Mouse (Mus musculus): ENCODE results near the gene Inpp4a.

Inpp4a gene

GRCm38 (mm10) chr1:37299540-37300491 lies at the start of gene Inpp4a:
Gene Inpp4a, plus strand, starts transcription at chr1:37299865.
- DNase-seq = peak; percentile 93 to 97

GRCm38 (mm10) chr1:37250643-37251310 lies 48.9 kb upstream of the Inpp4a start:
- DNase-seq = peak; percentile 59 to 67

- DNase-seq = no peak
Measured at GRCm38 (mm10) chr1:37258443-37258842, 41.2 kb upstream of the Inpp4a start.

GRCm38 (mm10) chr1:37272464-37272863 lies 27.2 kb upstream of the Inpp4a start:
- peak; percentile 42 to 46 for DNase-seq

- DNase-seq = no peak
Measured at GRCm38 (mm10) chr1:37286556-37286955, 13.1 kb upstream of the Inpp4a start.

DNA sequence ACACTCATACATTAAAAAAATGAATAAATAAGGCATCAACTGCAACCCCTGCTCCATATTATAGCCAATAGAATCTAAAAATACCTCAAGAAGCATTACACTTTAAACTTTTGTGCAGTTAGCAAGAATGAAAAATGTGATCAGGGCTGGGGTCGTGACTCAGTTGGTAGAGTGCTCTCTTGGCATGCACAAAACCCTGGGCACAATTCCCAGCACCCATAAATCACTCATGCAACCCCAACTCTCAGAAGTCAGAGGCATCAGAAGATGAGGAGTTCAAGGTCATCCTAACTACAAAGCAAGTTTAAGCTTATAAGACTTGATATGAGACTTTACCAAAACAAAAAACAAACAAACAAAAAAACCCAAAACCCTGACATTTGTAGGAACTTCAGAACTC lies 11.9 kb upstream of the Inpp4a start:
- no peak for DNase-seq

- no peak for DNase-seq
Measured at GRCm38 (mm10) chr1:37288181-37288935, 11.3 kb upstream of the Inpp4a start.

DNA sequence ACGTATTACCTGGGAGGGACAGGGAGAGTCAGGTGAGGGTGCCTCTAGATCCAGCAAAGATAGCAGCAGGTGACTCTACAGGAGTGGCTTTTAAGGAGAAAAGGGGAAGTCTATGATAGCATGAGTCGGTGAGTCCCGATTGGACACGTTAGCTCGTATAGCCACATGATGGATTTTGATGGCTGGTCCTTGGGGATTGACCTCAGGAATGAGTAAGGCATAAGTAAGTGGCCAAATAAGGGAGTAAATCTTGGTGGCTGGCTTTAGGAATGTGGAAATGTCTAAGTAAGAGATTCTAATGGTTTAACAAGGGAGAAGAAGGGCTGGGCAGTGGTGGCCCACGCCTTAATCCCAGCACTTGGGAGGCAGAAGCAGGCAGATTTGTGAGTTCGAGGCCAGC lies 10.7 kb upstream of the Inpp4a start:
- DNase-seq = no peak

GRCm38 (mm10) chr1:37296414-37296813 lies 3.3 kb upstream of the Inpp4a start:
- no peak for DNase-seq

GRCm38 (mm10) chr1:37298904-37299303 lies 761 bp upstream of the Inpp4a start:
- DNase-seq = no peak

GRCm38 (mm10) chr1:37300650-37301049 lies 985 bp downstream of the Inpp4a start:
- DNase-seq = peak in 1 of 2 experiments; percentile 28

DNA sequence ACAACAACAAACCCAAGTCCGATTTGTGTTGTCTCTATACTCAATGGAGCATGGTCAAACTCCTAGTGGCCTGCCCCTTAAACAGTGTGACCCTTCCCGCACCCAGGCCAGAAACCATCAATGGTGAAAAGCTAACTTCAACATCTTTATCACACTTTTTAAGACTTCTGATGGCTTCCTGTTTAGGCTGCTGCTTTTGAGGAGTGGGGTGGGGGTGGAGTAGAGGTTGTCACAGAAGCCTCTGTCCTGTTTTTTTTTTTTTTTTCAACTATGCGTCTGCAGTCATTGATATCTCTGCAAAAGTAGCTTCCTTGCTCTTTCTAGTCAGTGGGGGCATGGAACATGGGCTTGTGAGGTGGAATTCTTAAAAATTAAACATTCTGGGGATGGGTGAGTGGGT lies 3.1 kb downstream of the Inpp4a start:
- DNase-seq = no peak

DNA sequence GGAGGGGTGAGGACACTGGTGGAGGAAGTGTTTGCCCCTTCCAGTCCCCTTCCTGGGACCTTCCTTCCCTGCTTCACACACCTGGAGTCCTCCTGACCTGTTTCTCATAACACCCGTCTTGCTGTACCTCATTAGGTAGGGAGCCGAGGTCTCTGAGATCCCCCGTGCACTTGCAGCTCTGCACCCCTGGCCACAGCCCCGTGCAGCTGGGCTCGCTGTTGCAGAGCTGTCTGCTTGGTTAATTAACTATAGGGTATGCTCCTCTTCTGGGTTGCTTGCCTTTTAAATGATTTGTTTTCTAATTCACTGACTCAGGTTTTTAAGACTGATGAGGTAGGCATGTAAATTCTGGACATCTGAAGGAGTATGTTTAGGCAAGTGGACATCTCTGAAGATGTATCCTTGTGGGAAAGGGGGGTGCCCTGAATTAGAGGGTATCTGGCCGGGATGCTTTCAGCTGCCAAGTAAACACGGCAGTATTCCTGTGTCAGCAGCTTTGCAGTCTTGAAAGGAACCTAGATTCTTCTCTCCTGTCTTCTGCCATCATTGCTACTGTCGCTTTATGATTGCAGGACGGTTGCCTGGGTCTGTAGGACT lies 6.1 kb downstream of the Inpp4a start:
- DNase-seq = no peak

DNA sequence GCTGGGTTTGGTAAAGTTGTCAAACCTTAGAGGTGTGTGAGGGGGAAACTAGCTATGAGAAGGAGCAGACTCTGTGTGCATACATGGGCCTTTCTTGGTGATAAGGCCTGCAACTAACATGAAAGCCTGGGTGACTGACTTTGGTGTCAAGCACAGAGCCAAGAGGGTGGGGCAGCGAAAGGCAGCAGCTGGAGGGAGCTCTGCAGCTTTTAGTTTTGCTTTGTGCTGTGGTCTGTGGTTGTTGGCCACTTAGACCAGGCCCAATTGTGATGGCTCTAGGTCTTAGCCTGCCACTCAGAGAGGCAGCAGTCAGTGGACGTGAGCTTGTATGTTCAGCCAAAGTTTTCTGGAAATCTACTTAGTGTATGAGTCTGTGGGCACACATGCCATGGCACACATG lies 7.9 kb downstream of the Inpp4a start:
- no peak for DNase-seq

DNA sequence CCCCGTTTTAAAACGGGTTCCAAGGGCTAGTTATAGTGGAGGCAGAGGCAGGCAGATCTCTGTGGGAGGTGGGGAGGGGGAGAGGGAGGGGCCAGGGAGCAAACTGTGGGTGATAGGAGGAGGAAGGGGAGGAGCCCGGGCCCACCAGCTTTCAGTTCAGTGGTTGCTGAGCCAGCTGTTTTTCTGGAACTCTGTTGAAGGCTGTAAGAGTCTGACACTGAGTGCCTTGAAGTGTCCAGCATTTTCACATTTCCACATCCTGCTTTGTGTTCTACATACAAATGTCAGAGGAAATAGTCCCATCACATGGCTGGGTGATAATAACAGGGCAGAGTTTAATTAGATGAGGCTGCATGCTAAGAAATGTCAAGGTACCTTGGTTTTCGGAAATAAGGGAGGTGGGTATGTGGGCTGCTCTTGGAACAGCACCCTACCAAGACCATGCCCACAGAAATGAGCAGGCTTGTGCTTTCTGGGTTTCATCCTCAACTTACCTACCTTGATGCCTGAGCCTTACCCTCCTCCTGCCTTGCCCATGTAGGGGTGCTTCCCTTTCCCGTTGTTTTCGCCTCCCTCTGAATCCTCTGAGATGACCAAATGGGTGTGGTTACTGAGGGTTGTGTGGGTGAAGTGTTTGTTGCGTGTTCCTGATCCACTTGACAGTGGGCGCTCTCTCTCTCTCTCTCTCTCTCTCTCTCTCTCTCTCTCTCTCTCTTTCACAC lies 8.5 kb downstream of the Inpp4a start:
- peak in 1 of 2 experiments; percentile 7 for DNase-seq

DNA sequence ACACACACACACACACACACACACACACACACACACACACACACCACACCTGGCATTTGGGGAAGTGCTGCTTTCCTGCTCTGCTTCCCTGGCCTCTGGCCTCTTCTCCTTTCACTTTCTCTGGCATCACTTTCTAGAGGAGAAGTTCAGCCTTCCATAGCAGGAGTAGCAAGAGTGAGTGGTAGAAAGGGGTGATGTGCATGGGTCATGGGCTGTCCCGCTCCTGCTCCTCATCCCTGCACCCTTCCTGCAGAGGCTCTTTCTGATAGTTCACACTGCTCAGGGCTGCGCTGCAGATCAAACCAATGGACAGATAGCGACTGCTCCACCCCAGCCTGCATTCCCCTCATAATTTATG lies 9.1 kb downstream of the Inpp4a start:
- no peak for DNase-seq

DNA sequence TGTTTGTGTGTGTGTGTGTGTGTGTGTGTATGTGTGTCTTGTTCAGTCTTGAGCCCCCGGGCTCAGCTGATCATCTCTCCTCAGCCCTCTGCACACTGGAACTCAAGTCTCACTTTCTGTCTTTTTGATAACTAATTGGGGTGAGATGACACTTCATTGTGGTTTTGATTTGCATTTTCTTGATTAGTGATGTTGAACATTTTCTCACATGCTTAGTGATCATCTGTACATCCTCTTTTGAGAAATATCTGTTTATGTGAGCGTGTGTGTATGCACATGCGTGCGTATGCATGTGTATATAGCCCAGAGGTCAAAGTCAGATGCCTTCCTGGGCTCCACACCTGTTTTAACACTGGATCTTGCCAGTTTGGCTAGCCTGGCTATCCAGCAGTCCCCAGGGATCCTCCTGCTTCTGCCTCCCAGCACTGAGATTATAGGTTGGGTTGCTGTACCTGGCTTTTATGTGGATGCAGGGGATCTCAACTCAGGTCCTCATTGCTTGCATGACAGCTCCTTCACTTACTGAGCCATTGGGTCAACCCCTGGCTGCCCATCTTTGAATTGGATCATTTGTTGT lies 10.4 kb downstream of the Inpp4a start:
- DNase-seq = no peak

GRCm38 (mm10) chr1:37314338-37314737 lies 14.7 kb downstream of the Inpp4a start:
- no peak for DNase-seq

- peak; percentile 54 to 55 for DNase-seq
Measured at GRCm38 (mm10) chr1:37317644-37318285, 18.1 kb downstream of the Inpp4a start.

GRCm38 (mm10) chr1:37318558-37318957 lies 18.9 kb downstream of the Inpp4a start:
- no peak for DNase-seq

GRCm38 (mm10) chr1:37322690-37323089 lies 23.0 kb downstream of the Inpp4a start:
- no peak for DNase-seq
